Mouse (Mus musculus) lung, postnatal 0 days (tissue): Measurements from ENCODE around the gene Pcdh17. TPM values are rescaled to one million over a fixed set of nuclear protein-coding genes. Genes with fewer than 3 reads are reported as not detected.

Source experiments
- ATAC-seq: fragments of 200-750 bp; cut with Nextera tagmentation; 2 replicates; pipeline ENCODE4 v1.8.0; 2017; ENCODE audit warnings: moderate library complexity
- DNase-seq: peaks from one replicate; pipeline ENCODE4 v3.0.0-alpha.2; 2016; ENCODE audit warnings: low spot score
- H3K27ac ChIP-seq: fragments of 300-500 bp; sonication (generic); 2 replicates; pipeline ENCODE4 v1.5.1; 2014; ENCODE audit warnings: antibody characterized with exemption, mild to moderate bottlenecking, low read length, mixed read lengths
- H3K27me3 ChIP-seq: fragments of 300-500 bp; sonication (generic); replicated peaks from 2 replicates; pipeline ENCODE4 v1.6.1; 2014; ENCODE audit warnings: low read length, mixed read lengths; ENCODE audit not compliant: insufficient read depth
- H3K36me3 ChIP-seq: fragments of 300-500 bp; sonication (generic); 2 replicates; pipeline ENCODE4 v1.6.1; 2014; ENCODE audit warnings: low read length, mixed read lengths; ENCODE audit not compliant: insufficient read depth
- H3K4me1 ChIP-seq: fragments of 300-500 bp; sonication (generic); 2 replicates; pipeline ENCODE4 v1.6.1; 2014; ENCODE audit warnings: antibody characterized with exemption, low read depth, low read length, mixed read lengths; ENCODE audit not compliant: insufficient read depth
- H3K4me2 ChIP-seq: fragments of 300-500 bp; sonication (generic); replicated peaks from 2 replicates; pipeline ENCODE4 v1.6.1; 2014; ENCODE audit warnings: low read depth, mild to moderate bottlenecking, low read length, moderate library complexity, mixed read lengths
- H3K4me3 ChIP-seq: fragments of 300-500 bp; sonication (generic); 2 replicates; pipeline ENCODE4 v1.5.1; 2014; ENCODE audit warnings: low read depth, low read length
- H3K9ac ChIP-seq: fragments of 300-500 bp; sonication (generic); replicated peaks from 2 replicates; pipeline ENCODE4 v1.6.1; 2014; ENCODE audit warnings: low read depth, mild to moderate bottlenecking
- H3K9me3 ChIP-seq: fragments of 300-500 bp; sonication (generic); 2 replicates; pipeline ENCODE4 v1.6.1; 2016; ENCODE audit warnings: low read length, mixed read lengths
- CTCF ChIP-seq: IDR thresholded peaks from 2 replicates; pipeline ENCODE4 v1.5.1; 2016; ENCODE audit warnings: antibody characterized with exemption, mild to moderate bottlenecking
- EP300 ChIP-seq: IDR thresholded peaks from 2 replicates; pipeline ENCODE4 v1.6.1; 2016; ENCODE audit warnings: antibody characterized with exemption, mild to moderate bottlenecking, control low read depth
- WGBS: fragments of 180-500 bp; shearing (Covaris S2); extraction: QIAGEN DNeasy Blood & Tissue Kit; methylation state at CpG from one replicate; pipeline ENCODE4 v1.1.7; 2014; 5-methylcytosine and 5-hydroxymethylcytosine counted together
- polyA plus RNA-seq: library from polyadenylated mRNA; unstranded; fragments of >200 nt; fragmentation: Nextera tagmentation; extraction: Ambion mirVana; gene quantifications from 2 replicates; pipeline ENCODE4 v1.2.1, GENCODE M21; 2015

The Pcdh17 gene
- polyA plus RNA-seq, 1 experiment from 2014 or later, result 16.6 TPM

GRCm38 (mm10) chr14:84475491-84475890, 32.1 kb downstream of the Pcdh17 start:
- no peak for DNase-seq
- Histone ChIP-seq H3K27ac (no peak overlapping the region), H3K4me1 (no peaks in the 10 kb centered on the region), H3K27me3 (no peaks in the 10 kb centered on the region), H3K4me3 (no peak overlapping the region), H3K4me2 (no peak overlapping the region), H3K9ac (no peak overlapping the region), H3K36me3 (no peaks in the 10 kb centered on the region), H3K9me3 (no peaks in the 10 kb centered on the region)
- TF ChIP-seq CTCF, result no peak
- TF ChIP-seq EP300, result no peak
- no peak for ATAC-seq
- WGBS, result 66% methylated on average over 1 of the region's 1 CpGs

DNA sequence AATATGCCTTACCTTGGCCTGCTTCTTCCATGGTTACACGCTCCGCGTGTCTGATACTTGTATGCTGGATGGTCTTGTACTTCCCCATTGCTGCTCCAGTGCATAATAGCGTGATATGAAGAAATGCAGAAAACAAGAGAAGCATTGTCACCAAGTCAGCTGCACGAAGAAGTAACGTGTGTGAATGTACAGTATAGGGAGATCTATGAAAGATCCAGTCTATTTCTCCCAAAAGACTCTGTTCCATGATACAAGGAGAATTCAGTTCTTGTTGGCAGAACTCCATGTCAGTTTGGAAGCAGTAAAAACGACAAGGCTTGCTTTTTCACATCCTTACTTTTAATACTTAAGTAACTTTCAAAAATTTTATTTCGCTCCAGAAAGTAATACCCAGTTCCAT, 33.0 kb downstream of the Pcdh17 start:
- no peak for TF ChIP-seq EP300
- no peak overlapping the region for H3K4me3 ChIP-seq
- no peak overlapping the region for H3K9ac ChIP-seq
- 85% methylated on average over 8 of the region's 8 CpGs for WGBS
- H3K27me3 ChIP-seq, result no peaks in the 10 kb centered on the region
- H3K9me3 ChIP-seq, result no peaks in the 10 kb centered on the region
- no peaks in the 10 kb centered on the region for H3K4me1 ChIP-seq
- no peak overlapping the region for H3K4me2 ChIP-seq
- DNase-seq, result no peak
- ATAC-seq, result no peak
- H3K36me3 ChIP-seq, result no peaks in the 10 kb centered on the region
- H3K27ac ChIP-seq, result no peak overlapping the region

DNA sequence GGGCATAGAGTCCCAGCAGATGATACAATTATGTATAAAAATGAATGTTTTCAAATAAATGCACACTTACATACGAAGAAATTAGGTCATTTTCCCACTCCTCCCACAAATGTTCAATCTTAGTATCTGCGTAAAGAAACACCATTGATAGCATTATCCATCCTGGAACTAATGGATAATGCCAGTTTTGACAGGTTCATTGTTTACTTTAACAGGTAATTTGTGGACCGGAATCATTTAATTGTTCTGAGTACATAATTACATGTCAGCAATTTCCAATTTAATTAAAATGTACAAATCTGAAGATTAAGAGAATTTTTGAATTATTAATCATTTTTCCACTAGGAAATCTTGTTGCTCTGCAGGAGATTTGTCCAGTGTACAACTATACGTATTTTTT, 33.5 kb downstream of the Pcdh17 start:
- no peaks in the 10 kb centered on the region for H3K4me1 ChIP-seq
- no peak overlapping the region for H3K4me2 ChIP-seq
- TF ChIP-seq EP300 (no peak), CTCF (no peak)
- 83% methylated on average over 4 of the region's 4 CpGs for WGBS
- no peak overlapping the region for H3K27ac ChIP-seq
- no peak overlapping the region for H3K4me3 ChIP-seq
- H3K9ac ChIP-seq, result no peak overlapping the region
- no peaks in the 10 kb centered on the region for H3K36me3 ChIP-seq
- H3K9me3 ChIP-seq, result no peaks in the 10 kb centered on the region
- ATAC-seq (no peak), DNase-seq (no peak)
- H3K27me3 ChIP-seq, result no peaks in the 10 kb centered on the region

- TF ChIP-seq CTCF, result no peak
- no peak for TF ChIP-seq EP300
- Histone ChIP-seq H3K9me3 (no peaks in the 10 kb centered on the region), H3K4me3 (no peak overlapping the region), H3K36me3 (no peaks in the 10 kb centered on the region), H3K27ac (no peak overlapping the region), H3K27me3 (no peaks in the 10 kb centered on the region), H3K9ac (no peak overlapping the region), H3K4me1 (no peaks in the 10 kb centered on the region), H3K4me2 (no peak overlapping the region)
- ATAC-seq, result no peak
- WGBS, result 62% methylated on average over 13 of the region's 13 CpGs
- DNase-seq, result no peak
These were observed 34.0 kb downstream of the Pcdh17 start for GRCm38 (mm10) chr14:84477411-84477810.

GRCm38 (mm10) chr14:84480546-84480945, 37.2 kb downstream of the Pcdh17 start:
- H3K9me3 ChIP-seq, result no peaks in the 10 kb centered on the region
- no peaks in the 10 kb centered on the region for H3K4me1 ChIP-seq
- no peak overlapping the region for H3K9ac ChIP-seq
- H3K4me3 ChIP-seq, result no peak overlapping the region
- no peak for ATAC-seq
- no peaks in the 10 kb centered on the region for H3K36me3 ChIP-seq
- no peak overlapping the region for H3K27ac ChIP-seq
- TF ChIP-seq EP300 (no peak), CTCF (no peak)
- 45% methylated on average over 6 of the region's 6 CpGs for WGBS
- no peak for DNase-seq
- H3K4me2 ChIP-seq, result no peak overlapping the region
- no peaks in the 10 kb centered on the region for H3K27me3 ChIP-seq

DNA sequence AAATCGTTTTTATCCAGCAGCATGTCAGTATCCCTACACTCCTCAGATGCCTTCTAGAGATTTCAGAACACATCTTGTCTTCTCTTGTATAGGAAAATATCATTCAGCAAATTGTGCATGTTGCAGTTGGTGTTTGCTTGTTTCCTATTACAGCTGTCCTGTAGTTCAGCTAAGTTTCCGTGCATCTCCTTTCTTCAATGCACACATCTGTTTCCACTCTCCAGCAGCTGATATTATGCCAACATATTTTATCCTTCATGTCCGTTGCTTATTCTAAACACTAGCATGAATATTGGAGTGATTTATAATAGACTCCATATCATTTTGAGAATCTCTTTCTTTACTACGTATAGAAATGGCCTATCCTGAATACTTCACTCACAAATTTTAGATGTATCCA, 41.0 kb downstream of the Pcdh17 start:
- Histone ChIP-seq H3K27me3 (no peaks in the 10 kb centered on the region), H3K4me3 (no peak overlapping the region), H3K4me1 (no peaks in the 10 kb centered on the region), H3K36me3 (no peaks in the 10 kb centered on the region), H3K9me3 (no peaks in the 10 kb centered on the region), H3K9ac (no peak overlapping the region), H3K4me2 (no peak overlapping the region), H3K27ac (no peak overlapping the region)
- no peak for TF ChIP-seq CTCF
- no peak for TF ChIP-seq EP300
- WGBS, result 36% methylated on average over 4 of the region's 4 CpGs
- ATAC-seq, result no peak
- DNase-seq, result no peak

DNA sequence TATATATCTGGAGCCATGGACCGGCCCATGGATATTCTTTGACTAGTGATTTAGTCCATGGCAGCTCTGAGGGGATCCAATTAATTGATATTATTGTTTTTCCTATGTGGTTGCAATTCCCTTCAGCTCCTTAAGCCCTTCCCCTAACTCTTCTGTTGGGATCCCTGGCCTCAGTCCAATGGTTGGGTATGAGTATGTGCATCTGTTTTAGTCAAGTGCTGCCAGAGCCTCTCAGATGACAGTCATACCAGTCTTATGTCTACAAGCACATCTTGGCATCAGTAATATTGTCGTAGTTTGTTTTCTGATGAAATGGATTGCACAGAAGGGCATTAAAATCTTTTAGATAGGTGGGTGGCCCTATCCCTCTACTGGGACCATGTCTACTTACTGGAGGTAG, 67.6 kb downstream of the Pcdh17 start:
- H3K36me3 ChIP-seq, result no peaks in the 10 kb centered on the region
- no peak overlapping the region for H3K4me2 ChIP-seq
- H3K9me3 ChIP-seq, result no peaks in the 10 kb centered on the region
- H3K9ac ChIP-seq, result no peak overlapping the region
- TF ChIP-seq CTCF, result no peak
- TF ChIP-seq EP300, result no peak
- no peak overlapping the region for H3K27ac ChIP-seq
- WGBS, result 93% methylated on average over 2 of the region's 2 CpGs
- no peaks in the 10 kb centered on the region for H3K4me1 ChIP-seq
- no peaks in the 10 kb centered on the region for H3K27me3 ChIP-seq
- ATAC-seq, result no peak
- H3K4me3 ChIP-seq, result no peak overlapping the region
- no peak for DNase-seq
